Mouse (Mus musculus): ENCODE data around the gene Sfxn2. TPM values are rescaled to one million over a fixed set of nuclear protein-coding genes. Genes with fewer than 3 reads are reported as not detected.

The Sfxn2 gene
- polyA plus RNA-seq, 1 experiment from 2014 or later = 28.3 TPM

DNA sequence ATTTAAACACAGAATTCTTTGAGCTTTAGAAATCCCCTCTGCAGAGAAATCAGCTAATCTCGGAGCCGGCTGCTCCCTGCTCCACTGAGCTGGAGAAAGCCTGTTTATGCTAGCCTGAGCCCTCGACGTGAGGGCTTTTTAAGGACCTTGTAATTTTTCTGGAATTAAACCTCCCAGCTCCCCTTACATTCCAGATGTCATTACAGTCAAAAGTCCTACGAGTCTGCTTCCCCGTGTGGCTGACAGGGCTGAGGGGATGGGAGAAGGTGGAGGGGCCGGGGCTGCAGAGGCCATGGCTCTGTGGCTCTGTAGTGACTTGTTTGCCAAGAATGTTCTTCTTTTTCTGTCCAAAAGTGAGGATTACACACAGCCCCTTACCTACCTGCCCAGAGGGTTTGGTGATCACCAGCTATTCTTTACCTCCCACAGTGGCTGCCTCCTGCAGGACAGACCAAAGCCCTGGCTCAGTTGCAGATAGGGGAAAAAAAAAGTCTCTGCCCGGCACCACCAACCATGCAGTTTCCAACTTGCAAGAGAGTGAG lies 42.6 kb upstream of the Sfxn2 start:
- Histone ChIP-seq H3K36me3 (no peaks in the 10 kb centered on the region), H3K27ac (peak overlapping the region; percentile 82), H3K27me3 (no peaks in the 10 kb centered on the region), H3K4me3 (no peak overlapping the region), H3K9me3 (no peaks in the 10 kb centered on the region), H3K4me1 (peaks cover 75% of the 10 kb centered on the region), H3K4me2 (no peak overlapping the region), H3K9ac (0 out of 2 replicates have a peak overlapping the region, but pooled peaks have one; percentile 10)
- 23% methylated on average over 8 of the region's 8 CpGs for WGBS
- ATAC-seq (ENCODE audit: borderline replicate concordance, extremely low read depth, low FRiP score, low TSS enrichment) = no peak

DNA sequence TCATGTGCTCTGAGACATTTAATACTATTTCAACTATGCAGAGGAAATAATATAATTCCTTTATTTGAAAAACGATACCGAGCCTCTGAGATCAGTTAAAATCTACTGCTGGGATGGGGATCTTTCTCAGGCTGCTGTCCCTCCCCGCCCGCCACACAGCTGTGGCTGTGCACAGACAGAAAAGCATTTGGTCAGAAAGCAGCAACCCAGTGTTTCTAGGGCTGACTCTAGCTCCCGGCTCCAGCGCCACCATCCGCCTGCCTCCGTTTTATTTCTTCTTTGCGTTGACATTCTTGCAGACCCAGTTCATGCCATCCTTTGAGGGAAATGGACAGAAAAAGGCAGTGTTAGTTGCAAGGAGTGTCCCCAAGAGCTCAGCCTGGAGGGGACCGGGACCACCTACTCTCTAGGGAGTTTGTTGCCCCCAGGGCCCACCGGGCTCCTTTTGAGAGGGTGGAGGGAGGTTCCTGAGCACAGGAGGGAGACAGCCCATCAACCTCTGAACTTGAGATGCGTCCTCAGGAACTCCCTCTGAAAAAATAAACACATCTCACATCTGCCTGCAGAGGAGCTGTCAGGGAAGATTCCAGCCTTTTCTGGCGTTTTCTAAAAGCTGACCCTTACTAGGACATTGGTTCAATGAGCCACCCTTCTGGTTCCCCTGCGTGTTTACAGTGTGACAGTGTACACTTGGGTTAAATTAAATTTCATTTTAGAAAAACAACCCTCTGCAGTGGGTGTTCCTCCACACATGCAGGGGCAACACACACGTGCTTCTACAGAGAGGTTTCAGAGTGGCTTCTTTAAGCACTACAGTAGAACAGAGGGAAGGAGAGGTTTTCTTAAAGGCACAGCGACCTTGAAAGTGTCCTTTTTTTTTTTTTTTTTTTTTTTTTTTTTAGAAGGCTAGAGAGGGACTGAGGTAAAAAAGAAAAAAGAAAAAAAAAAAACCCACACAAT lies 41.8 kb upstream of the Sfxn2 start:
- Histone ChIP-seq H3K4me3 (no peak overlapping the region), H3K36me3 (0 out of 2 replicates have a peak, but pooled peaks cover 3% of the 10 kb centered on the region), H3K27me3 (no peaks in the 10 kb centered on the region), H3K27ac (peak overlapping the region; percentile 82), H3K4me2 (peak overlapping the region; percentile 23), H3K9me3 (no peaks in the 10 kb centered on the region), H3K9ac (no peak overlapping the region), H3K4me1 (peaks cover 67% of the 10 kb centered on the region)
- no peak for ATAC-seq (ENCODE audit: borderline replicate concordance, extremely low read depth, low FRiP score, low TSS enrichment)
- WGBS = 8% methylated on average over 16 of the region's 16 CpGs

DNA sequence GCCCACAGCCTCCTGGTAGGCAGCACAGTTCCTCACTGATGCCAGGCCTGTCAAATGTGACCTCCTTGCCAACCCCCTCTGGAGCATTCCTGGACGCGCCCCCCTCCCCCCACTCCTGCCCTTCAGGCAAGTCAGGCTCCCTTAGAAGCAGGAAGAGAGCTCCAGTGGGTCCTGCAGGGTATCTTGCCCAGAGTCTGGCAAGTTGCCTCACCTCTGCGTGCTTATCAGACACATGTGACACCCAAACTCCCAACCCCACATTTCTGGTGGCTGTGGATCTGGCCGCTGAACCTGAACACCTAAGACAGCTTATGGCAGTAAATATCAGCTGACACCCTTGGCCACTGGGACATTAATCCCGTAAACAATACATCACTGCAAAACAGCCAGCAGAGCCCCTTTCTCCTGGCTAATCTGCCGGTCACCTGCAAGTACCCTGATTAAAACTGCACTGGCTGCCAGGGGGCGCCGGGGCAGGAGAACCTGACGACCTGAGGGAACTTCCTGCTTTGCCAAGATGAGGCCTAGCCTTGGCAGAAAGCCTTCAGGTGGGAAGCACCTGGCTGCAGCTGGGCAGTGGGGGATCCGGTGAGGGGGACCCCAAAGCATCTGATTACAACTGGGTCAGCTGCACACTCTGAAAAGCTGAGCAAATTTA lies 41.0 kb upstream of the Sfxn2 start:
- no peak overlapping the region for H3K9ac ChIP-seq

DNA sequence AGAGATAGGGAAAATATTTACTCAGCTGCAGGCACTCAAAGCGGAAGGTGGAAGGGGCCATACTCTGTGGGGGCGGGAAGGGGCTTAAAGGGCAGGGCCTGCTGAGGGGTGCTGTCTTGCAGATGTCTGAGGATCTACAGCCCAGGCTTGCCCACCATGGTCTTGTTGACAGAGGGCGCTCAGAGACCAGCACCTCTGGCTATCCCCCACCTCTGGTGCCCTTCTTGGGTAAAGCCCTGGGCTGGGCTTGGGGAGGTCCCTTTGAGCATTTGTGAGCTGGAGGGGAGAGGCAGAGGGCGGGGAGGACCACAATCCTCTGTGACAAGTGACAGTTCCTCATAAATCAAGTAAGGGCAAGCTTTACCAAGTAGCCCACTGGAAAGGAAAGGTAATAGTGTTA lies 40.1 kb upstream of the Sfxn2 start:
- Histone ChIP-seq H3K4me1 (peaks cover 58% of the 10 kb centered on the region), H3K27me3 (no peaks in the 10 kb centered on the region), H3K27ac (peak overlapping the region; percentile 82), H3K4me2 (no peak overlapping the region), H3K9me3 (no peaks in the 10 kb centered on the region), H3K9ac (no peak overlapping the region; the same call in 1 of the 2 replicates), H3K4me3 (no peak overlapping the region), H3K36me3 (0 out of 2 replicates have a peak, but pooled peaks cover 3% of the 10 kb centered on the region)
- no peak for ATAC-seq (ENCODE audit: borderline replicate concordance, extremely low read depth, low FRiP score, low TSS enrichment)
- WGBS = 47% methylated on average over 4 of the region's 4 CpGs

More for the DNA sequence above, 41.0 kb upstream of the Sfxn2 start:
- Histone ChIP-seq H3K36me3 (0 out of 2 replicates have a peak, but pooled peaks cover 3% of the 10 kb centered on the region), H3K9me3 (no peaks in the 10 kb centered on the region), H3K27ac (peak overlapping the region; percentile 82), H3K4me2 (no peak overlapping the region), H3K4me3 (no peak overlapping the region), H3K27me3 (no peaks in the 10 kb centered on the region), H3K4me1 (peaks cover 65% of the 10 kb centered on the region)
- 15% methylated on average over 10 of the region's 10 CpGs for WGBS
- 0 out of 2 replicates have a peak, but pooled peaks have one; percentile 8 for ATAC-seq (ENCODE audit: borderline replicate concordance, extremely low read depth, low FRiP score, low TSS enrichment)

DNA sequence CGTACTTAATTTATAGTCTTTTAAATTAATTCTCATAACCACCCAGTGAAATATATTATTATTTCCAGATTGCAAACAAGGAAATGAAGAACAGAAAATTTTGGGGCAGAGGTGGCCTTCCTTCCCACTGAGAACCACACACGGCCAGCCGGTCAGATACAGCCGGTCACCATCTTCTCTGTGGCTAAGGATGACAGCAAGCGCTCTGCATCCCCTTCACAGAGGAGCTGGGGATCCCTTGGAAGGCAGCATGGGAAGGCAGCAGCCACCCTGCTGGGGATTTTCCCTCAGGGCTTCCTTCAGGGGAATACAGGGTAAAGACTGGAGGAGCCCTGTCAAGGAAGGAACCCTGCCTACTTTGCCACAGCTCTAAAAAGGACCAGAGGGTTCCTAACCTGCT lies 39.6 kb upstream of the Sfxn2 start:
- 66% methylated on average over 5 of the region's 5 CpGs for WGBS
- Histone ChIP-seq H3K27ac (peak overlapping the region; percentile 82), H3K4me1 (peaks cover 54% of the 10 kb centered on the region)

DNA sequence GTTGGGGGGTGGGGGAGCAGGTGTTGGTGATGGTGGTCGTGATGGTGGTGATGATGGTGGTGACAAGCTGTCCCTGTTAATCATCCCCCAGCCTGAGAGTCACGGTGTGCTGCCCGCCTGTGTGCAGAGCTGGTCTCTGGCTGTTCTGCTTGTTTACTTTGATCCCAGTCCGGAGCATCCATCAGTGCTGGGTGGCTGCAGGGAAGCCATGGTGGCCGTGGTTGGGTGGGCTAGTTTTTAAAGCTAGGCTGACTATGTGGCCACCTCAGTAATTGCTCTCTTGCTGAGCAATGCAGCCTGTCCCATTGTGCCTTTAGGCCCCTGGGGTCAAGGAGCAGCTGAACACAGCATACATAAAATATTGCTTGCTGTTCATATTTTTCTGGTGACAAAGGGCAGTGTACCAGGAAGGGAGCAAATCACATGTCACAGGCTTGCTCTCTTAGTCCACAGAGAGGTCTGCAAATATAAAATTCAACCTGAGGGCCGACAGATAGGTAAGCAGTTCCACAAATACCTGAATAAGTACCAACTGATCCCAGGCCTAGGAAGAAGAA lies 38.5 kb upstream of the Sfxn2 start:
- WGBS = 40% methylated on average over 6 of the region's 6 CpGs

More for the DNA sequence above, 39.6 kb upstream of the Sfxn2 start:
- no peak overlapping the region for H3K4me2 ChIP-seq
- no peaks in the 10 kb centered on the region for H3K27me3 ChIP-seq
- no peak for ATAC-seq (ENCODE audit: borderline replicate concordance, extremely low read depth, low FRiP score, low TSS enrichment)
- no peak overlapping the region for H3K4me3 ChIP-seq
- no peaks in the 10 kb centered on the region for H3K9me3 ChIP-seq
- H3K36me3 ChIP-seq = 0 out of 2 replicates have a peak, but pooled peaks cover 3% of the 10 kb centered on the region
- H3K9ac ChIP-seq = no peak overlapping the region

DNA sequence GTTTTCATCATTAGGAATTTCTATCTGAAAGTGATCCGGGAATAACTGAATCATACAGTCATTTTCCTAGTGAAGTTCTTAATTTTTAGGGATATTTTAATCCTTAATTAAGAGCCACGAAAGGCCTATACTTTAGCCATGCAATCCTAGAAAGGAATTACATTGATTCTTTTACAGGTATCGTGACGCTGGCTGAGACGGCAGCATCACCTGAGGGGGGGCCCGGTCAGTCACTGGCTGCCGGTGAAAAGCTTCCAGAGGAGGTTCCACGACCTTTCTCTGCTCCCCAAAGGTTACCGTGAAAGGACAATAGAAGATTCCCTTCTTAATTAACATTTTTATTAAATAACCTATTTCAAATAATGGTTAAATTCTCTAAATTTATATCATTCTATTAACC lies 35.8 kb upstream of the Sfxn2 start:
- Histone ChIP-seq H3K9ac (no peak overlapping the region), H3K27me3 (no peaks in the 10 kb centered on the region), H3K9me3 (no peaks in the 10 kb centered on the region), H3K27ac (no peak overlapping the region), H3K4me3 (no peak overlapping the region), H3K4me1 (peaks cover 15% of the 10 kb centered on the region), H3K36me3 (0 out of 2 replicates have a peak, but pooled peaks cover 9% of the 10 kb centered on the region), H3K4me2 (no peak overlapping the region)
- WGBS = 85% methylated on average over 9 of the region's 9 CpGs
- no peak for ATAC-seq (ENCODE audit: borderline replicate concordance, extremely low read depth, low FRiP score, low TSS enrichment)

More for the DNA sequence above, 38.5 kb upstream of the Sfxn2 start:
- H3K4me3 ChIP-seq = no peak overlapping the region
- no peaks in the 10 kb centered on the region for H3K9me3 ChIP-seq
- peak overlapping the region; percentile 20; the same call in 1 of the 2 replicates for H3K27ac ChIP-seq
- H3K9ac ChIP-seq = no peak overlapping the region
- ATAC-seq (ENCODE audit: borderline replicate concordance, extremely low read depth, low FRiP score, low TSS enrichment) = no peak
- H3K27me3 ChIP-seq = no peaks in the 10 kb centered on the region
- no peak overlapping the region for H3K4me2 ChIP-seq
- H3K36me3 ChIP-seq = 0 out of 2 replicates have a peak, but pooled peaks cover 3% of the 10 kb centered on the region
- H3K4me1 ChIP-seq = peaks cover 43% of the 10 kb centered on the region

DNA sequence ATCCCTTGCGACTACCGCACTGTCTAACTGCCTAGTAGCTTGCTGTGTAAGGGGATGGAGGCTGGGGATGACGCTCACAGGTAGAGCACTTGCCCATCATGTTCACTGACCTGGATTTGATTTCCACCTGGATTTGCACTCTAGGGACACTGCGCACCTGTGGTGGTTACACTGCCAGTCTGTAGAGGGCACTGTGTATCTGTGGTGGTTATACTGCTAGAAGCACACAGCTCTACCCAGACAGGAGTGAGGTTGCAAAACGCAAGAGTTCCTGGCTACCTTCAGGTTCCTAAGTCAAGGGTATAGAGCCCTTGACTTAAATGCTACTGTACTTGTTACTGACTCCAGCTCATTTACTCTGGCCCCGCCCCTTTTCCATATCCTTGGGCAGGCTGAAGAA lies 35.0 kb upstream of the Sfxn2 start:
- H3K27ac ChIP-seq = no peak overlapping the region
- no peak overlapping the region for H3K9ac ChIP-seq
- H3K4me1 ChIP-seq = peaks cover 7% of the 10 kb centered on the region
- ATAC-seq (ENCODE audit: borderline replicate concordance, extremely low read depth, low FRiP score, low TSS enrichment) = no peak
- WGBS = 77% methylated on average over 6 of the region's 6 CpGs
- 0 out of 2 replicates have a peak, but pooled peaks cover 9% of the 10 kb centered on the region for H3K36me3 ChIP-seq
- H3K4me2 ChIP-seq = no peak overlapping the region
- H3K27me3 ChIP-seq = no peaks in the 10 kb centered on the region
- H3K9me3 ChIP-seq = no peaks in the 10 kb centered on the region
- no peak overlapping the region for H3K4me3 ChIP-seq

DNA sequence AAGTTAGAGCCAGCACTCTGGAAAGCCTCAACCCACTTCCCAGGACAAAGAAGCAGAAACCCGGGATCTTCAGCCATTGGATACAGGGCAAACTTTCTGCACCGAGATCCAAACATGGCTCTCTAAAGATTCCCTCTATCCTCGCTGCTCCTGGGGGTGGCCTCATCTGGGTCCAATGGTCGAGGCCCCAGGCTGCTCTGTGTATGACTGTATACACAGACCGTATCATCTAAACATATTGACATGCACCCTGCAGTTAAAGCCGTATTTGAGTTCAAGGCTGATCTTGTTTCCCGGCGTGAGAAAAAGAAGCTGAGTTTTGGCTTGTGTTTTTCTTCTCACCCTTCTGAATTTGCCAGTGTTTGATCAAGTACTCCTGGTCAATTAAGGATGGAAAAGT lies 30.4 kb upstream of the Sfxn2 start:
- H3K27me3 ChIP-seq = no peaks in the 10 kb centered on the region
- H3K27ac ChIP-seq = no peak overlapping the region
- H3K4me3 ChIP-seq = no peak overlapping the region
- no peak for ATAC-seq (ENCODE audit: borderline replicate concordance, extremely low read depth, low FRiP score, low TSS enrichment)
- no peak overlapping the region for H3K9ac ChIP-seq
- H3K4me2 ChIP-seq = no peak overlapping the region
- 64% methylated on average over 8 of the region's 8 CpGs for WGBS
- H3K4me1 ChIP-seq = 0 out of 2 replicates have a peak, but pooled peaks cover 4% of the 10 kb centered on the region
- no peaks in the 10 kb centered on the region for H3K9me3 ChIP-seq
- H3K36me3 ChIP-seq = 0 out of 2 replicates have a peak, but pooled peaks cover 6% of the 10 kb centered on the region

DNA sequence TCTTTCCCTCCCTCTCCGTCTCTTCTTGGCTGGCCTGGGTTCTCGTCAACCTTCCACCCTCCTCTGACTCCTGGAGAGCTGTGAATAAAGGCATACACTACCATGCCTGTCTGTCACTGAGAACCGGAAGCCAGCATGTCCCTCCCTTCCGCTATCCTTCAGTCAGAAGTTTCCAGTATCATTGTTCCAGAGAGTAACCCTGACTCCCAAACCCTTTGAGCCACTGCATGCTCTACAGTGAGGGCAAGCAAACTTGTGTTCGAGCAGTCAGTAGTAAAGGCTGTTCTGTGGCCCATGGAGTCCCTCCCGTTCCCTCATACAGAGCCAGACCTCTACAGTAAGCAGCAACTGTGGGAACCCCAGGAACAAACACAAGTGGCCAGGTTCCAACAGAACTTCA lies 25.6 kb upstream of the Sfxn2 start:
- no peaks in the 10 kb centered on the region for H3K9me3 ChIP-seq
- no peak overlapping the region for H3K4me2 ChIP-seq
- 57% methylated on average over 6 of the region's 6 CpGs for WGBS
- no peak overlapping the region for H3K4me3 ChIP-seq
- H3K9ac ChIP-seq = no peak overlapping the region
- 0 out of 2 replicates have a peak, but pooled peaks cover 4% of the 10 kb centered on the region for H3K4me1 ChIP-seq
- peak overlapping the region; percentile 7; the same call in 1 of the 2 replicates for H3K27ac ChIP-seq
- H3K27me3 ChIP-seq = no peaks in the 10 kb centered on the region
- no peak for ATAC-seq (ENCODE audit: borderline replicate concordance, extremely low read depth, low FRiP score, low TSS enrichment)
- peaks cover 25% of the 10 kb centered on the region; the same call in 1 of the 2 replicates for H3K36me3 ChIP-seq

DNA sequence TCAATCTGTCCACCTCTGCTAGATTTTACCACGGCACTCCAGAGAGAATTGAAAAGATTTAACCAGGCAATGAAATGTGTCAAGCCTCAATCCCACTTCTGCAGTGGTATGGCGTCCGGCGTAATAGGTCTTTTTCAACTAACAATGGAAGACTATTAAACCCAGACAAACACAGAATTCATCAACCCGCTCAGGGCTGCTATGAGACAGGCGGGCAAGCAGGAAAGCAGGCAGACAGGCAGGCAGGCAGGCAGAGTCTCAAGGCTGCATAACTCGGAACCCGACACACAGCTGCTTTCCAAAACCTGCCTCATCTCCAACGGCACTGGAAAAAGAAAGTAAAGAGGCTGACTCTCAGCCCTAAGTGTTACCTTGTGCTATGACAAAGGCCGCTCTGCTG lies 25.1 kb upstream of the Sfxn2 start:
- Histone ChIP-seq H3K9ac (no peak overlapping the region), H3K27me3 (no peaks in the 10 kb centered on the region), H3K27ac (no peak overlapping the region), H3K4me2 (no peak overlapping the region), H3K36me3 (peaks cover 25% of the 10 kb centered on the region; the same call in 1 of the 2 replicates), H3K4me3 (no peak overlapping the region), H3K4me1 (0 out of 2 replicates have a peak, but pooled peaks cover 4% of the 10 kb centered on the region), H3K9me3 (no peaks in the 10 kb centered on the region)
- no peak for ATAC-seq (ENCODE audit: borderline replicate concordance, extremely low read depth, low FRiP score, low TSS enrichment)
- WGBS = 66% methylated on average over 10 of the region's 10 CpGs

Data from lung, embryonic 15.5 days (tissue).